Mouse (Mus musculus): ENCODE measurements around the gene Mta3. TPM values are rescaled to one million over a fixed set of nuclear protein-coding genes. Genes with fewer than 3 reads are reported as not detected.

The Mta3 gene
- polyA plus RNA-seq, 1 experiment from 2014 or later, result 36.8 TPM

GRCm38 (mm10) chr17:83710639-83711038, 4.7 kb downstream of the Mta3 start:
- Histone ChIP-seq H3K4me1 (peaks cover 14% of the 10 kb centered on the region), H3K9ac (replicated peaks) (no peak overlapping the region), H3K36me3 (peaks cover 15% of the 10 kb centered on the region), H3K4me2 (replicated peaks) (no peak overlapping the region), H3K9me3 (no peaks in the 10 kb centered on the region), H3K27me3 (no peaks in the 10 kb centered on the region), H3K27ac (replicated peaks) (no peak overlapping the region), H3K4me3 (no peak overlapping the region)
- WGBS, result 94% methylated on average over 8 of the region's 8 CpGs
- ATAC-seq (ENCODE audit: low FRiP score, low read depth), result no peak

- Histone ChIP-seq H3K9me3 (peaks cover 1% of the 10 kb centered on the region; the same call in 1 of the 2 replicates), H3K9ac (replicated peaks) (no peak overlapping the region), H3K36me3 (peaks cover 31% of the 10 kb centered on the region), H3K27me3 (no peaks in the 10 kb centered on the region), H3K4me3 (no peak overlapping the region), H3K4me1 (peaks cover 2% of the 10 kb centered on the region; the same call in 1 of the 2 replicates), H3K27ac (replicated peaks) (no peak overlapping the region), H3K4me2 (replicated peaks) (no peak overlapping the region)
- 93% methylated on average over 9 of the region's 9 CpGs for WGBS
- no peak for ATAC-seq (ENCODE audit: low FRiP score, low read depth)
Measured at GRCm38 (mm10) chr17:83712341-83712740, 6.4 kb downstream of the Mta3 start.

GRCm38 (mm10) chr17:83720449-83720848, 14.5 kb downstream of the Mta3 start:
- no peak for ATAC-seq (ENCODE audit: low FRiP score, low read depth)
- peaks cover 3% of the 10 kb centered on the region; the same call in 1 of the 2 replicates for H3K9me3 ChIP-seq
- H3K4me3 ChIP-seq, result no peak overlapping the region
- H3K27me3 ChIP-seq, result no peaks in the 10 kb centered on the region
- peaks cover 29% of the 10 kb centered on the region for H3K36me3 ChIP-seq
- WGBS, result 89% methylated on average over 12 of the region's 12 CpGs
- H3K27ac ChIP-seq (replicated peaks), result no peak overlapping the region
- H3K9ac ChIP-seq (replicated peaks), result no peak overlapping the region
- no peak overlapping the region for H3K4me2 ChIP-seq (replicated peaks)
- H3K4me1 ChIP-seq, result no peaks in the 10 kb centered on the region

GRCm38 (mm10) chr17:83721157-83721556, 15.2 kb downstream of the Mta3 start:
- Histone ChIP-seq H3K27me3 (no peaks in the 10 kb centered on the region), H3K9ac (replicated peaks) (no peak overlapping the region), H3K4me2 (replicated peaks) (no peak overlapping the region), H3K9me3 (peaks cover 3% of the 10 kb centered on the region; the same call in 1 of the 2 replicates), H3K4me3 (no peak overlapping the region), H3K27ac (replicated peaks) (no peak overlapping the region), H3K36me3 (peaks cover 23% of the 10 kb centered on the region), H3K4me1 (no peaks in the 10 kb centered on the region)
- ATAC-seq (ENCODE audit: low FRiP score, low read depth), result no peak
- WGBS, result 93% methylated on average over 10 of the region's 10 CpGs

- 59% methylated on average over 9 of the region's 9 CpGs for WGBS
- Histone ChIP-seq H3K4me1 (no peaks in the 10 kb centered on the region), H3K27ac (replicated peaks) (no peak overlapping the region), H3K27me3 (no peaks in the 10 kb centered on the region), H3K9ac (replicated peaks) (no peak overlapping the region), H3K36me3 (peaks cover 4% of the 10 kb centered on the region; the same call in 1 of the 2 replicates), H3K4me2 (replicated peaks) (no peak overlapping the region), H3K9me3 (no peaks in the 10 kb centered on the region), H3K4me3 (no peak overlapping the region)
- no peak for ATAC-seq (ENCODE audit: low FRiP score, low read depth)
Measured at GRCm38 (mm10) chr17:83723064-83723463, 17.1 kb downstream of the Mta3 start.

- Histone ChIP-seq H3K9ac (replicated peaks) (no peak overlapping the region), H3K27me3 (no peaks in the 10 kb centered on the region), H3K4me3 (no peak overlapping the region), H3K36me3 (no peaks in the 10 kb centered on the region), H3K27ac (replicated peaks) (no peak overlapping the region), H3K4me2 (replicated peaks) (no peak overlapping the region), H3K9me3 (no peaks in the 10 kb centered on the region), H3K4me1 (no peaks in the 10 kb centered on the region)
- WGBS, result 94% methylated on average over 11 of the region's 11 CpGs
- ATAC-seq (ENCODE audit: low FRiP score, low read depth), result no peak
Measured at GRCm38 (mm10) chr17:83726496-83726895, 20.5 kb downstream of the Mta3 start.

- H3K4me1 ChIP-seq, result no peaks in the 10 kb centered on the region
- no peak for ATAC-seq (ENCODE audit: low FRiP score, low read depth)
- 92% methylated on average over 4 of the region's 4 CpGs for WGBS
- no peak overlapping the region for H3K4me2 ChIP-seq (replicated peaks)
- no peaks in the 10 kb centered on the region for H3K36me3 ChIP-seq
- H3K9ac ChIP-seq (replicated peaks), result no peak overlapping the region
- H3K27me3 ChIP-seq, result no peaks in the 10 kb centered on the region
- H3K4me3 ChIP-seq, result no peak overlapping the region
- no peaks in the 10 kb centered on the region for H3K9me3 ChIP-seq
- no peak overlapping the region for H3K27ac ChIP-seq (replicated peaks)
Measured at GRCm38 (mm10) chr17:83727707-83728106, 21.7 kb downstream of the Mta3 start.

GRCm38 (mm10) chr17:83729029-83729428, 23.1 kb downstream of the Mta3 start:
- Histone ChIP-seq H3K9ac (replicated peaks) (no peak overlapping the region), H3K4me1 (no peaks in the 10 kb centered on the region), H3K27me3 (no peaks in the 10 kb centered on the region), H3K9me3 (no peaks in the 10 kb centered on the region), H3K27ac (replicated peaks) (no peak overlapping the region), H3K36me3 (no peaks in the 10 kb centered on the region), H3K4me2 (replicated peaks) (no peak overlapping the region), H3K4me3 (no peak overlapping the region)
- WGBS, result 91% methylated on average over 9 of the region's 9 CpGs
- ATAC-seq (ENCODE audit: low FRiP score, low read depth), result no peak

GRCm38 (mm10) chr17:83730123-83730522, 24.2 kb downstream of the Mta3 start:
- Histone ChIP-seq H3K4me2 (replicated peaks) (no peak overlapping the region), H3K9ac (replicated peaks) (no peak overlapping the region), H3K4me3 (no peak overlapping the region), H3K36me3 (no peaks in the 10 kb centered on the region), H3K27ac (replicated peaks) (no peak overlapping the region), H3K27me3 (no peaks in the 10 kb centered on the region), H3K9me3 (no peaks in the 10 kb centered on the region), H3K4me1 (no peaks in the 10 kb centered on the region)
- WGBS, result 93% methylated on average over 6 of the region's 6 CpGs
- ATAC-seq (ENCODE audit: low FRiP score, low read depth), result no peak

GRCm38 (mm10) chr17:83732166-83732629, 26.2 kb downstream of the Mta3 start:
- no peak overlapping the region for H3K9ac ChIP-seq (replicated peaks)
- H3K4me2 ChIP-seq (replicated peaks), result no peak overlapping the region
- H3K27me3 ChIP-seq, result no peaks in the 10 kb centered on the region
- 73% methylated on average over 10 of the region's 10 CpGs for WGBS
- no peak overlapping the region for H3K4me3 ChIP-seq
- no peak overlapping the region for H3K27ac ChIP-seq (replicated peaks)
- no peaks in the 10 kb centered on the region for H3K9me3 ChIP-seq
- H3K4me1 ChIP-seq, result no peaks in the 10 kb centered on the region
- no peak for ATAC-seq (ENCODE audit: low FRiP score, low read depth)
- no peaks in the 10 kb centered on the region for H3K36me3 ChIP-seq

- Histone ChIP-seq H3K4me1 (no peaks in the 10 kb centered on the region), H3K27ac (replicated peaks) (no peak overlapping the region), H3K4me3 (no peak overlapping the region), H3K9ac (replicated peaks) (no peak overlapping the region), H3K9me3 (no peaks in the 10 kb centered on the region), H3K4me2 (replicated peaks) (no peak overlapping the region), H3K27me3 (no peaks in the 10 kb centered on the region), H3K36me3 (no peaks in the 10 kb centered on the region)
- ATAC-seq (ENCODE audit: low FRiP score, low read depth), result no peak
- 40% methylated on average over 5 of the region's 5 CpGs for WGBS
Measured at GRCm38 (mm10) chr17:83732801-83733200, 26.8 kb downstream of the Mta3 start.

GRCm38 (mm10) chr17:83736701-83737100, 30.7 kb downstream of the Mta3 start:
- H3K27ac ChIP-seq (replicated peaks), result no peak overlapping the region
- no peaks in the 10 kb centered on the region for H3K9me3 ChIP-seq
- H3K4me1 ChIP-seq, result 0 out of 2 replicates have a peak, but pooled peaks cover 5% of the 10 kb centered on the region
- no peak overlapping the region for H3K9ac ChIP-seq (replicated peaks)
- H3K4me3 ChIP-seq, result no peak overlapping the region
- WGBS, result 94% methylated on average over 9 of the region's 9 CpGs
- no peak overlapping the region for H3K4me2 ChIP-seq (replicated peaks)
- H3K27me3 ChIP-seq, result no peaks in the 10 kb centered on the region
- H3K36me3 ChIP-seq, result no peaks in the 10 kb centered on the region
- no peak for ATAC-seq (ENCODE audit: low FRiP score, low read depth)

GRCm38 (mm10) chr17:83737775-83738174, 31.8 kb downstream of the Mta3 start:
- Histone ChIP-seq H3K27ac (replicated peaks) (no peak overlapping the region), H3K27me3 (no peaks in the 10 kb centered on the region), H3K9me3 (no peaks in the 10 kb centered on the region), H3K4me1 (0 out of 2 replicates have a peak, but pooled peaks cover 5% of the 10 kb centered on the region), H3K4me2 (replicated peaks) (no peak overlapping the region), H3K4me3 (no peak overlapping the region), H3K36me3 (no peaks in the 10 kb centered on the region), H3K9ac (replicated peaks) (no peak overlapping the region)
- 93% methylated on average over 8 of the region's 8 CpGs for WGBS
- ATAC-seq (ENCODE audit: low FRiP score, low read depth), result no peak

Data from midbrain, embryonic 12.5 days (tissue).